Mouse (Mus musculus): ENCODE data around the gene Dlec1. TPM values are rescaled to one million over a fixed set of nuclear protein-coding genes. Genes with fewer than 3 reads are reported as not detected.

The Dlec1 gene
- polyA plus RNA-seq, 1 experiment from 2014 or later, result 0.56 TPM

DNA sequence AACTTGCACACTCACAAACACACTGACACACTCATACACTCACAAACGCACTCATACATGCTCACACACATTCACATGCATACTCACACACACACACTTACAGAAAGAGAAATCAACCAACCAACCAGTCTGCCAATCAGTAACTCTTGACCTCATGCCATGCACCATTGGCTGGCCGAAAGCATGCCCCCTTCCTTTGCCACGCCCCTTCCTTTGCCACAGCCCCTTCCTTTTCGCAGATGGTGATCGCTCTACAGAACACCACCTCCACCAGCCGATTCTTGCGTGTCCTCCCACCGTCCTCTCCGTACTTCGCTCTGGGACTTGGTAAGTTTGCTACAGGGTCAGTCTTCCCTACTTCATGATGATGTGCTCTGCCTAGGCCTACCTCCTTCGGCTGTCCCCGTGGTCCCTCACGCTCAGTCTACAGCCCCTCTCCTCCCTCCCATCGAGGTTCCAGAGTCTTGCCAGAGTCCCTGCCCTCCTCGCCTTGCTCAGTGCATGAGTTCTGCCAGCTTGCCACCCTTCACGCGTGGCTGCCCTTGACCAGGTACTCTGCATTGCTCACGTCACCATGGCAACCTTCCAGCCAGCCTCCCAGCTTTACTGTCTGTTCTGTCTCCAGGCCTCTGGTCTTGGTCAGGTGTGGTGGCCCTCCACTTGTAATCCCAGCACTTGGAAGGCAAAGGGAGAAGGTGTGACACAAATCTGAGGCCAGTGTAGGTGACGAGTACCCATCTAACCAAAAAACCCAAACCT is 17.3 kb downstream of the Dlec1 start:
- Histone ChIP-seq H3K9me3 (replicated peaks; ENCODE audit: control insufficient read depth, low read length) (no peaks in the 10 kb centered on the region), H3K27me3 (ENCODE audit: control insufficient read depth, insufficient read depth, low read length) (no peaks in the 10 kb centered on the region), H3K4me1 (ENCODE audit: control insufficient read depth, insufficient read depth, low read length) (no peaks in the 10 kb centered on the region), H3K27ac (ENCODE audit: low read depth, low read length) (no peak overlapping the region), H3K36me3 (ENCODE audit: control insufficient read depth, insufficient read depth, low read length) (no peaks in the 10 kb centered on the region), H3K9ac (ENCODE audit: low read depth, low read length) (no peak overlapping the region), H3K4me2 (no peak overlapping the region), H3K4me3 (ENCODE audit: low read depth, low read length) (no peak overlapping the region)
- no peak for ATAC-seq (replicated peaks; ENCODE audit: insufficient number of reproducible peaks, low FRiP score, low TSS enrichment)
- WGBS (ENCODE audit: insufficient replicate concordance), result 85% methylated on average over 19 of the region's 19 CpGs

DNA sequence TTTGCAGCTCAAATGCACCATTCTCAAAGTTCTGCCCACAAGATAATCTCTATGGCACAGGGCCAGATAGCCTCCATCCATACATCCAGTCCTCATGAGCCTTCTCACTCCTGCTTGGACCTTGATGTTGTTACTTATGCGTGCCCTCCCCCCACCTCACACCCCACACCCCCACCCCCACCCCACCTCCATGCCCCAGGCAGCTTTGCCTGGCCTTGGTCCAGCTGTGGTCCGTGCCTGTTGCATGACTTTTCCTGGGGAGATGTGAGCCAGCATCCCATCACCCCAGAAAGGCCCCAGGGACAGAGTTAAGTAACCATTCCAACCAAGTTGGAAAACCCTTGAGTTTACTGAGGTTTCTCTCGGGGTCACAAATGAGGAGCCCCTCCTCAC is 17.9 kb downstream of the Dlec1 start:
- Histone ChIP-seq H3K4me2 (no peak overlapping the region), H3K27me3 (ENCODE audit: control insufficient read depth, insufficient read depth, low read length) (no peaks in the 10 kb centered on the region), H3K4me1 (ENCODE audit: control insufficient read depth, insufficient read depth, low read length) (no peaks in the 10 kb centered on the region), H3K4me3 (ENCODE audit: low read depth, low read length) (no peak overlapping the region), H3K9me3 (replicated peaks; ENCODE audit: control insufficient read depth, low read length) (no peaks in the 10 kb centered on the region), H3K27ac (ENCODE audit: low read depth, low read length) (no peak overlapping the region), H3K9ac (ENCODE audit: low read depth, low read length) (no peak overlapping the region), H3K36me3 (ENCODE audit: control insufficient read depth, insufficient read depth, low read length) (no peaks in the 10 kb centered on the region)
- 64% methylated on average over 3 of the region's 3 CpGs for WGBS (ENCODE audit: insufficient replicate concordance)
- no peak for ATAC-seq (replicated peaks; ENCODE audit: insufficient number of reproducible peaks, low FRiP score, low TSS enrichment)

- Histone ChIP-seq H3K4me1 (ENCODE audit: control insufficient read depth, insufficient read depth, low read length) (no peaks in the 10 kb centered on the region), H3K4me3 (ENCODE audit: low read depth, low read length) (no peak overlapping the region), H3K9me3 (replicated peaks; ENCODE audit: control insufficient read depth, low read length) (no peaks in the 10 kb centered on the region), H3K4me2 (no peak overlapping the region), H3K27ac (ENCODE audit: low read depth, low read length) (no peak overlapping the region), H3K9ac (ENCODE audit: low read depth, low read length) (no peak overlapping the region), H3K27me3 (ENCODE audit: control insufficient read depth, insufficient read depth, low read length) (no peaks in the 10 kb centered on the region), H3K36me3 (ENCODE audit: control insufficient read depth, insufficient read depth, low read length) (no peaks in the 10 kb centered on the region)
- no peak for ATAC-seq (replicated peaks; ENCODE audit: insufficient number of reproducible peaks, low FRiP score, low TSS enrichment)
- 83% methylated on average over 18 of the region's 18 CpGs for WGBS (ENCODE audit: insufficient replicate concordance)
Measured at GRCm38 (mm10) chr9:119122596-119123369, 20.5 kb downstream of the Dlec1 start.

GRCm38 (mm10) chr9:119128436-119129181 is 26.3 kb downstream of the Dlec1 start:
- Histone ChIP-seq H3K9me3 (replicated peaks; ENCODE audit: control insufficient read depth, low read length) (no peaks in the 10 kb centered on the region), H3K27me3 (ENCODE audit: control insufficient read depth, insufficient read depth, low read length) (no peaks in the 10 kb centered on the region), H3K9ac (ENCODE audit: low read depth, low read length) (no peak overlapping the region), H3K36me3 (ENCODE audit: control insufficient read depth, insufficient read depth, low read length) (no peaks in the 10 kb centered on the region), H3K4me2 (no peak overlapping the region), H3K27ac (ENCODE audit: low read depth, low read length) (no peak overlapping the region), H3K4me1 (ENCODE audit: control insufficient read depth, insufficient read depth, low read length) (no peaks in the 10 kb centered on the region), H3K4me3 (ENCODE audit: low read depth, low read length) (no peak overlapping the region)
- no peak for ATAC-seq (replicated peaks; ENCODE audit: insufficient number of reproducible peaks, low FRiP score, low TSS enrichment)
- 75% methylated on average over 12 of the region's 12 CpGs for WGBS (ENCODE audit: insufficient replicate concordance)

GRCm38 (mm10) chr9:119130692-119131091 is 28.4 kb downstream of the Dlec1 start:
- H3K9me3 ChIP-seq (replicated peaks; ENCODE audit: control insufficient read depth, low read length), result no peaks in the 10 kb centered on the region
- WGBS (ENCODE audit: insufficient replicate concordance), result 56% methylated on average over 5 of the region's 5 CpGs
- no peaks in the 10 kb centered on the region for H3K4me1 ChIP-seq (ENCODE audit: control insufficient read depth, insufficient read depth, low read length)
- H3K9ac ChIP-seq (ENCODE audit: low read depth, low read length), result no peak overlapping the region
- H3K27me3 ChIP-seq (ENCODE audit: control insufficient read depth, insufficient read depth, low read length), result no peaks in the 10 kb centered on the region
- H3K4me2 ChIP-seq, result no peak overlapping the region
- H3K36me3 ChIP-seq (ENCODE audit: control insufficient read depth, insufficient read depth, low read length), result no peaks in the 10 kb centered on the region
- no peak overlapping the region for H3K27ac ChIP-seq (ENCODE audit: low read depth, low read length)
- H3K4me3 ChIP-seq (ENCODE audit: low read depth, low read length), result no peak overlapping the region
- ATAC-seq (replicated peaks; ENCODE audit: insufficient number of reproducible peaks, low FRiP score, low TSS enrichment), result no peak

GRCm38 (mm10) chr9:119138836-119139235 is 36.6 kb downstream of the Dlec1 start:
- Histone ChIP-seq H3K4me2 (no peak overlapping the region), H3K27ac (ENCODE audit: low read depth, low read length) (no peak overlapping the region), H3K4me1 (ENCODE audit: control insufficient read depth, insufficient read depth, low read length) (peaks cover 8% of the 10 kb centered on the region; the same call in 1 of the 2 replicates), H3K4me3 (ENCODE audit: low read depth, low read length) (no peak overlapping the region), H3K9me3 (replicated peaks; ENCODE audit: control insufficient read depth, low read length) (no peaks in the 10 kb centered on the region), H3K9ac (ENCODE audit: low read depth, low read length) (no peak overlapping the region), H3K27me3 (ENCODE audit: control insufficient read depth, insufficient read depth, low read length) (no peaks in the 10 kb centered on the region), H3K36me3 (ENCODE audit: control insufficient read depth, insufficient read depth, low read length) (no peaks in the 10 kb centered on the region)
- no peak for ATAC-seq (replicated peaks; ENCODE audit: insufficient number of reproducible peaks, low FRiP score, low TSS enrichment)
- WGBS (ENCODE audit: insufficient replicate concordance), result 87% methylated on average over 2 of the region's 2 CpGs

DNA sequence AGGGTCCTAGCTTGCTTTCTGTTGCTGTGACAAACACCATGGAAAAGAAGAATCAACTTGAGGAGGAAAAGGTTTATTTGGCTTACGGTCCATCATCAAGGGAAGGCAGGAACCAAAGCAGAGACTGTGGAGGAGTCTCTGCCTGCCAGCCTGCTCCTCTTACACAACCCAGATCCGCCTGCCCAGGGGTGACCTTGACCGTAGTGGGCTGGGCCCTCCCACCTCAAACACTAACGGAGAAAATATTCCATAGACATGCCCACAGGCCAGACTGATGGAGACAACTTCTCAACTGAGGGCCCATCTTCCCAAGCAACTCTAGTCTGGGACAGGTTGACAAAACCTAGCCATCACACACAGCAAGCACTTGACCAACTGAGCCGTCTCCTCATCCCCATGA is 39.8 kb downstream of the Dlec1 start:
- no peak overlapping the region for H3K27ac ChIP-seq (ENCODE audit: low read depth, low read length)
- no peak for ATAC-seq (replicated peaks; ENCODE audit: insufficient number of reproducible peaks, low FRiP score, low TSS enrichment)
- H3K27me3 ChIP-seq (ENCODE audit: control insufficient read depth, insufficient read depth, low read length), result no peaks in the 10 kb centered on the region
- no peak overlapping the region for H3K9ac ChIP-seq (ENCODE audit: low read depth, low read length)
- no peaks in the 10 kb centered on the region for H3K36me3 ChIP-seq (ENCODE audit: control insufficient read depth, insufficient read depth, low read length)
- H3K9me3 ChIP-seq (replicated peaks; ENCODE audit: control insufficient read depth, low read length), result no peaks in the 10 kb centered on the region
- H3K4me1 ChIP-seq (ENCODE audit: control insufficient read depth, insufficient read depth, low read length), result peaks cover 8% of the 10 kb centered on the region; the same call in 1 of the 2 replicates
- WGBS (ENCODE audit: insufficient replicate concordance), result 67% methylated on average over 5 of the region's 5 CpGs
- no peak overlapping the region for H3K4me3 ChIP-seq (ENCODE audit: low read depth, low read length)
- H3K4me2 ChIP-seq, result no peak overlapping the region

DNA sequence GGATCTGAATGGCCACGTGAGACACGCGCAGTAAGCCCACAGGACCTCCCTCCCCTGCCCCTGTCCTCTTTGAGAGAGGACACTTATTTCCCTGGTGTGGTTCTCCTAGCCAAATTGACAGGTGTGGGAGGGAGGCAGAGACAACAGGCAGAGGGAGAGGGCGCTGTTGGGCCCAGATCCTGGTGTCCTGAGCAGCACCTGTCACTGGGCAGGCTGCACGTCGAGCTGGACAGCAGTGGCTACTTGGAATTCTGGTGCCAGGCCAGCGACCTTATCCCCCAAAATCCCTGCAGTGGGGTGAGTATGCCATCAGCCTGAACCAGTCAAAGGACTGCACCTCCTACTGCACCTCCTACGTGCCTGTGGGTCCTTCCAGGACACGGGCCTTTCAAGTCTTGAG is 41.1 kb downstream of the Dlec1 start:
- Histone ChIP-seq H3K27me3 (ENCODE audit: control insufficient read depth, insufficient read depth, low read length) (no peaks in the 10 kb centered on the region), H3K4me2 (no peak overlapping the region), H3K36me3 (ENCODE audit: control insufficient read depth, insufficient read depth, low read length) (no peaks in the 10 kb centered on the region), H3K27ac (ENCODE audit: low read depth, low read length) (no peak overlapping the region), H3K4me1 (ENCODE audit: control insufficient read depth, insufficient read depth, low read length) (peaks cover 3% of the 10 kb centered on the region; the same call in 1 of the 2 replicates), H3K4me3 (ENCODE audit: low read depth, low read length) (no peak overlapping the region), H3K9me3 (replicated peaks; ENCODE audit: control insufficient read depth, low read length) (no peaks in the 10 kb centered on the region), H3K9ac (ENCODE audit: low read depth, low read length) (no peak overlapping the region)
- no peak for ATAC-seq (replicated peaks; ENCODE audit: insufficient number of reproducible peaks, low FRiP score, low TSS enrichment)
- 66% methylated on average over 9 of the region's 9 CpGs for WGBS (ENCODE audit: insufficient replicate concordance)
